Mouse (Mus musculus): ENCODE measurements around the gene Cds2.
"Not testable (repeated sequence)": the region's sequence is repeated elsewhere in the genome, so short reads cannot be mapped to it uniquely, and the experiment has no call there.

The Cds2 gene

GRCm38 (mm10) chr2:132265196-132265595, 2.2 kb downstream of the Cds2 start:
- no peak for DNase-seq (ENCODE audit: low read depth, low spot score)

GRCm38 (mm10) chr2:132266086-132266485, 3.1 kb downstream of the Cds2 start:
- DNase-seq (ENCODE audit: low read depth, low spot score) = no peak

GRCm38 (mm10) chr2:132269217-132269616, 6.3 kb downstream of the Cds2 start:
- DNase-seq (ENCODE audit: low read depth, low spot score) = no peak

GRCm38 (mm10) chr2:132270331-132270951, 7.5 kb downstream of the Cds2 start:
- no peak for DNase-seq (ENCODE audit: low read depth, low spot score)

- DNase-seq (ENCODE audit: low read depth, low spot score) = no peak
Observed at GRCm38 (mm10) chr2:132272694-132273389, 9.9 kb downstream of the Cds2 start.

GRCm38 (mm10) chr2:132275527-132275926, 12.6 kb downstream of the Cds2 start:
- DNase-seq (ENCODE audit: low read depth, low spot score) = no peak

- no peak for DNase-seq (ENCODE audit: low read depth, low spot score)
Observed at GRCm38 (mm10) chr2:132276249-132276648, 13.3 kb downstream of the Cds2 start.

- no peak for DNase-seq (ENCODE audit: low read depth, low spot score)
Observed at GRCm38 (mm10) chr2:132278273-132278853, 15.4 kb downstream of the Cds2 start.

- DNase-seq (ENCODE audit: low read depth, low spot score) = no peak
Observed at GRCm38 (mm10) chr2:132279336-132279882, 16.5 kb downstream of the Cds2 start.

- DNase-seq (ENCODE audit: low read depth, low spot score) = no peak
Observed at GRCm38 (mm10) chr2:132279978-132280377, 17.0 kb downstream of the Cds2 start.

- no peak for DNase-seq (ENCODE audit: low read depth, low spot score)
Observed at GRCm38 (mm10) chr2:132280518-132281120, 17.7 kb downstream of the Cds2 start.

GRCm38 (mm10) chr2:132281560-132282452, 18.9 kb downstream of the Cds2 start:
- DNase-seq (ENCODE audit: low read depth, low spot score) = no peak

- DNase-seq (ENCODE audit: low read depth, low spot score) = no peak
Observed at GRCm38 (mm10) chr2:132282453-132283174, 19.7 kb downstream of the Cds2 start.

GRCm38 (mm10) chr2:132283236-132284070, 20.5 kb downstream of the Cds2 start:
- no peak for DNase-seq (ENCODE audit: low read depth, low spot score)

GRCm38 (mm10) chr2:132284492-132285139, 21.7 kb downstream of the Cds2 start:
- DNase-seq (ENCODE audit: low read depth, low spot score) = no peak

GRCm38 (mm10) chr2:132285722-132286121, 22.8 kb downstream of the Cds2 start:
- DNase-seq (ENCODE audit: low read depth, low spot score) = not testable (repeated sequence)

GRCm38 (mm10) chr2:132286376-132287076, 23.6 kb downstream of the Cds2 start:
- no peak for DNase-seq (ENCODE audit: low read depth, low spot score)

GRCm38 (mm10) chr2:132289213-132289612, 26.3 kb downstream of the Cds2 start:
- DNase-seq (ENCODE audit: low read depth, low spot score) = not testable (repeated sequence)

All from embryo, embryonic 11.5 days (tissue).